Mouse (Mus musculus) liver, adult 2 months (tissue): ENCODE results near the gene Gbp8. TPM values are rescaled to one million over a fixed set of nuclear protein-coding genes. Genes with fewer than 3 reads are reported as not detected.
"Not testable (repeated sequence)": the region's sequence is repeated elsewhere in the genome, so short reads cannot be mapped to it uniquely, and the experiment has no call there.

ENCODE experiments used
- DNase-seq: peaks from one replicate; pipeline ENCODE4 v3.0.0-alpha.2; 2011; ENCODE audit warnings: low read depth, low spot score; ENCODE audit errors: extremely low read depth
- H3K27ac ChIP-seq: fragments of 200-500 bp; replicated peaks from 2 replicates; pipeline ENCODE4 v1.5.1; 2012; ENCODE audit warnings: low read depth, mild to moderate bottlenecking, control low read depth, inconsistent platforms, low read length; ENCODE audit not compliant: insufficient read depth
- H3K27me3 ChIP-seq: fragments of 200-500 bp; 2 replicates; pipeline ENCODE4 v1.6.1; 2012; ENCODE audit warnings: mild to moderate bottlenecking, moderate library complexity, low read length, inconsistent platforms; ENCODE audit not compliant: control insufficient read depth, insufficient read depth
- H3K36me3 ChIP-seq: fragments of 200-500 bp; 2 replicates; pipeline ENCODE4 v1.6.1; 2012; ENCODE audit warnings: low read length, inconsistent platforms; ENCODE audit not compliant: control insufficient read depth, insufficient read depth
- H3K4me1 ChIP-seq: fragments of 200-500 bp; 2 replicates; pipeline ENCODE4 v1.6.1; 2011; ENCODE audit warnings: low read length; ENCODE audit not compliant: control insufficient read depth, insufficient read depth
- H3K4me3 ChIP-seq: fragments of 200-500 bp; 2 replicates; pipeline ENCODE4 v1.5.1; 2011; ENCODE audit warnings: low read depth, mild to moderate bottlenecking, control low read depth, low read length, moderate library complexity; ENCODE audit not compliant: insufficient read depth
- H3K79me2 ChIP-seq: fragments of 200-500 bp; 2 replicates; pipeline ENCODE4 v1.6.1; 2012; ENCODE audit warnings: inconsistent platforms, mild to moderate bottlenecking, low read length, moderate library complexity; ENCODE audit not compliant: control insufficient read depth, insufficient read depth
- H3K9ac ChIP-seq: fragments of 200-500 bp; 2 replicates; pipeline ENCODE4 v1.6.1; 2012; ENCODE audit warnings: low read depth, mild to moderate bottlenecking, control low read depth, inconsistent platforms, low read length
- CTCF ChIP-seq: fragments of 200-500 bp; IDR thresholded peaks from 2 replicates; pipeline ENCODE4 v1.5.1; 2011; ENCODE audit warnings: low read depth, low read length, control low read depth
- POLR2A ChIP-seq: fragments of 200-500 bp; IDR thresholded peaks from 2 replicates; pipeline ENCODE4 v1.6.1; 2011; ENCODE audit warnings: low read length, control low read depth; ENCODE audit not compliant: insufficient read depth; ENCODE audit errors: extremely low read depth
- WGBS: fragments of 180-500 bp; shearing (Covaris S2); methylation state at CpG from one replicate; pipeline ENCODE4 v1.1.7; 2018; 5-methylcytosine and 5-hydroxymethylcytosine counted together
- polyA plus RNA-seq: library from polyadenylated mRNA; depleted of rRNA; stranded (reverse); fragments of >200 nt; gene quantifications from 2 replicates; pipeline ENCODE4 v1.2.3, GENCODE M21; 2012
- total RNA-seq: library from RNA; depleted of rRNA; stranded (reverse); fragments of >200 nt; gene quantifications from 2 replicates; pipeline ENCODE4 v1.2.3, GENCODE M21; 2014

Gbp8 gene
- total and polyA plus RNA-seq, 2 experiments, result 1.2 to 3.7 TPM

DNA sequence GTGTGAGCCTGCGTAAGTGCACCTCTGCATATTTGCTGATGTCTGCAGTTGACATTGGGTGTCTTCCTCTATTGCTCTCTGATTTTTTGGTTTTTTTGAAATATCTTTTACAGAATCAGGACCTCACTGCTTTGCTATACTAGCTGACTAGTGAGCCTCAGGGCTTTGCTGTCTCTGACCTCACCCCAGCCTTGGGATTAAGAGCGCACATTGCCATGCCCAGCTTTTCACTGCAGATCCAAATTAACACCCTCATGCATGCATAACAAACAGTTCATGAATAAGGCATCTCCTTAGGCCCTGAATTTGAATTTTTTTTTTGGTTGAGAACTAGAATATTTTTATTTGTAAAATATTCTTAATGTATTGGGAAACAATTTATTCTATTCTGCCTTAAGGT lies 84.1 kb downstream of the Gbp8 start:
- no peak overlapping the region for H3K9ac ChIP-seq
- no peak overlapping the region for H3K4me3 ChIP-seq
- no peaks in the 10 kb centered on the region for H3K36me3 ChIP-seq
- TF ChIP-seq POLR2A (no peak), CTCF (no peak)
- no peaks in the 10 kb centered on the region for H3K79me2 ChIP-seq
- no peak for DNase-seq
- H3K27me3 ChIP-seq, result no peaks in the 10 kb centered on the region
- 94% methylated on average over 2 of the region's 2 CpGs for WGBS
- H3K4me1 ChIP-seq, result peaks cover 3% of the 10 kb centered on the region; the same call in 1 of the 2 replicates
- no peak overlapping the region for H3K27ac ChIP-seq

DNA sequence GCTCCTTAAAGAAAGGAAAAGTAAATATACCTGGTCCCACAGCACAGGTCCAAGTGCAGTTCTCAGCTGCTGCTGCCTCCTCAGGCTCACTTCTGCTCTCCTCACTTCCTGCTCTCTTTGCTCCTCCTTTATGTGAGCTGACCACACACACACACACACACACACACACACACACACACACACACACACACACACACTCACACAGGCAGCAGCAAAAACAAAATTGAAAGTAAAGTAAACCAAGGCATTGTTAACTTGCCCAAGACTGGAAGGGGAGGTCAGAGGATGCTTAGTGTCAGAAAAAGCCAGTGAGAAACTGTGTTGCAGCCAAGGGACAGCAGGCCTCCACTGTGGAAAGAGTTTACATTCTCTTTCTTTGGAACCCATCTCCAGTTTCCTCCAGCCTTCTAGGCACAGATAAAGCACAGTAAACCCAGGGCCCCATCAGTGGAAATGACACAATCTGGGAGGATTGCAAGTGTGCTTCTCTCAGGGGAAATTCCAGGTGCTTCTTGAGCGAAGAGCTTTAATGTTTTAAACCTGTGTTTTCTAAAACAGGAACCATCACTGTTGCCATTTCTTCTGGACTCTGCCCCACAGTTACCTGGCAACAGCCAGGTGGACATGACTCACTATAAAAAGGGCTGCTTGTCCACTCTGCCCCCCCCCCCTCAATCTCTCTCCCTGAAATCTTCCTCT lies 85.7 kb downstream of the Gbp8 start:
- H3K27ac ChIP-seq, H3K4me1 ChIP-seq, H3K79me2 ChIP-seq, H3K9ac ChIP-seq, H3K27me3 ChIP-seq, H3K36me3 ChIP-seq: not testable (repeated sequence)
- DNase-seq, result peak; percentile 24
- WGBS, result 91% methylated on average over 1 of the region's 1 CpGs
- H3K4me3 ChIP-seq, result peak overlapping the region; percentile 35; the same call in 1 of the 2 replicates

DNA sequence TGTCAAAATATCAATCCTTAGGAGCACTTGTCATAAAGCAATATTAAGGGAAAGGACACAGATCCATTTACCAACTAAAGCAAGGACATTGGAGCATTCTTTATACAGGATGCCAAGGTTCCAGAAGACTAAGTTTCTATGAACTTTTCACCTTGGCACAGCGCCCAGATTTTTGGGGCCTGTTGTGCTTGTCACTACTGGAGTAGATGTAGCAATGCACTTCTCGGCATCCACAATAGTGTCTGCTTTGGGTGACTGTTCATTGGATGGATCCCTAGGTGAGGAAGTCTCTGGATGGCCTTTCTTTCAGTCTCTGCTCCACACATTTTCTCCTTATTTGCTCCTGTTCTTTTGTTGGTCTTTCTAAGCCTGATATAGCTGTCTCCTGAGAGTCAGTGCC lies 107.0 kb downstream of the Gbp8 start:
- TF ChIP-seq POLR2A (no peak), CTCF (no peak)
- H3K4me3 ChIP-seq, result no peak overlapping the region
- no peaks in the 10 kb centered on the region for H3K27me3 ChIP-seq
- H3K36me3 ChIP-seq, result no peaks in the 10 kb centered on the region
- no peak for DNase-seq
- H3K9ac ChIP-seq, result no peak overlapping the region
- 46% methylated on average over 2 of the region's 2 CpGs for WGBS
- H3K27ac ChIP-seq, result no peak overlapping the region
- H3K4me1 ChIP-seq, result no peaks in the 10 kb centered on the region
- no peaks in the 10 kb centered on the region for H3K79me2 ChIP-seq

DNA sequence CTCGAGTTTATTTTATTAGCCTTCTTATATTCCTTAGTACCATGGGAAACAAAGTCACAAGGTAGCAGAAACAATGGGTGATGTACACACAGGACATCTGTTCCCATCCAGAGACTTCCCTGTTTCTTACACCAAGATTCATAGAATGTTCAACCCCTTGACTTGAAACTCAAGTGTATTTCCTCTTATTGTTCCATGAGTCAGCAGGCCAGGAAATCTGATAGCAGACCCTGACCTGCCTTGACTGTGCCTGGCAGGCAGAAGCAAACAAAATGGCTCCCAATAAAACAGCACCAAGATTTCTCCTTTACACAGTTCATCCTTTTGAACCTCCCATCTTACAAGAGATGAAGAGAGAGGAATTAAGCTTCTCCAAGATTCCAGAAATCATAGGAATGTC lies 126.8 kb downstream of the Gbp8 start:
- H3K36me3 ChIP-seq, result no peaks in the 10 kb centered on the region
- DNase-seq, result peak; percentile 16
- no peak overlapping the region for H3K9ac ChIP-seq
- 60% methylated on average over 1 of the region's 1 CpGs for WGBS
- TF ChIP-seq CTCF (no peak), POLR2A (no peak)
- no peaks in the 10 kb centered on the region for H3K79me2 ChIP-seq
- H3K27me3 ChIP-seq, result no peaks in the 10 kb centered on the region
- H3K4me1 ChIP-seq, result no peaks in the 10 kb centered on the region
- no peak overlapping the region for H3K27ac ChIP-seq
- no peak overlapping the region for H3K4me3 ChIP-seq

DNA sequence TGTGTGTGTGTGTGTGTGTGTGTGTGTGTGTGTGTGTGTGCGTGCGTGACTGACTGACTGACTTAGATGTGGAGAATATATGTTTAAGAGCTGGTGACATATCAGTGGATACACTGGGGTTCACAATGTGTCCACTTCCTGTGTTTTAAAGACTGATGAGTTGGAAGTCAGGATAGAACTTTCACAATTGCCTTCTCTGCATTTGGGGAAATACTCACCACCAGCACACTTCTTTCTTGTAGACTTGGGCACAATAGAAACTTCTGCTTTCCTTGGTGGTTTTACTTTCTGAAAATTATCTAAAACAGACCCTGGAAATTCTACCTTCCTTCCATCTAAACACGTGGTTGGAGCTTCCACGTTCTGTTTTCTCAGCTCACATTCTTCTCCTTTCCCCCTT lies 127.8 kb downstream of the Gbp8 start:
- Histone ChIP-seq H3K27me3 (no peaks in the 10 kb centered on the region), H3K79me2 (no peaks in the 10 kb centered on the region), H3K4me1 (no peaks in the 10 kb centered on the region), H3K27ac (no peak overlapping the region), H3K4me3 (no peak overlapping the region), H3K36me3 (no peaks in the 10 kb centered on the region), H3K9ac (no peak overlapping the region)
- TF ChIP-seq CTCF (no peak), POLR2A (no peak)
- peak; percentile 29 for DNase-seq
- 87% methylated on average over 4 of the region's 4 CpGs for WGBS

DNA sequence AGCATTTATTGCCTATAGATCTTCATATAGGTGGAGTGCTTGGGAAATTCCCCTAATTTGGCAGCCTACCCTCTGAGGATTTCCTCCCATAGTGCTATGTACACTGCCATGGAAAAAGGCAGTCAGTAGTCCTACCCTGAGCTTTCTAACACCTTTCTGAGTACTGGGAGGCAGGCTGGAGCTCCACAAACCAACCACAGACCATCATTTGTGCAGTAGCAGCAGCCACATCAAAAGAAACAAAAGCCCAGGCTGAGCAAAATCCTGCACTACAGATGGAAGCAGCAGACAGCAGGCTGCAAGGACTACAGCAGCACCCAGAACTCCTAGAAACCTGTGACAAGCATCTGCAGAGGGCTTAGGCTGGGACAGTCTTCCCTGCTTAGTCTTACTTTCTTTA lies 129.0 kb downstream of the Gbp8 start:
- no peak for DNase-seq
- no peak overlapping the region for H3K9ac ChIP-seq
- peaks cover under 1% of the 10 kb centered on the region; the same call in 1 of the 2 replicates for H3K4me1 ChIP-seq
- H3K27me3 ChIP-seq, result no peaks in the 10 kb centered on the region
- H3K27ac ChIP-seq, result no peak overlapping the region
- H3K79me2 ChIP-seq, result no peaks in the 10 kb centered on the region
- H3K36me3 ChIP-seq, result no peaks in the 10 kb centered on the region
- no peak overlapping the region for H3K4me3 ChIP-seq
- TF ChIP-seq CTCF (no peak), POLR2A (no peak)
